In the genomic region with DNA sequence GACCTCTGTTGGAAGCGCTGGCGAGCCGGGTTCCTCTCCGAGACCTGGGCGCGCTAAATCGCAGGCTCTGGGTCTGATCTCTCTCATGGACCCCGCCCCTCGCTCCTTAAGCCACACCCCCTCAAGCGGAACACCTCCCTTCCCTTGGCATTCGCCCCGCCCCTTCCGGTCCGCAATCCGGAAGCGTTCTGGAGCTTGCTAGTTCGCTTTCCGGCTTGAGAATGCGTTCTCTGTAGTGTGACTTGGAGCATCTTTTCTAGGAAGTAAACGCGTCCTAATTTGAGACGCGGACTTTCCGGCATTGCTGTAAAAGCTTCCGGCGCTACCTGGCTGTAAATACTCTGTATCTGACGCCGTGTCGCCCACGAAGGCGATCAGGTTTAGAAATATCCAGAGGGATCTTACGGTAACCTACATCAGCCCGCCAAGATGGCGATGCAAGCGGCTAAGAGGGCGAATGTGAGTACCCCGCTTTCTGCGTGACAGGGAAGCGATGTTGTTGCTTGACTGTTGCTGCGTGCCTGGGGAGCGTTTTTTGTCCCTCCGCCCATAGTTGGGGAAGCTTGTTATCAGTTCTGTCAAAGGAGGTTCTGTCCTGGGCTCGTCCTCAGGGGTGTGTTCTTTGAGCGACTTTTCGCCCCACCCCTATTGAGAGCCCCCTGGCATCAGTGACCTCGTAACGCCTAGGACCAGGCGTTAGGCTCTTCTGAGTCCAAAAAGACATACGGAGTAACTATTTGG, we compare ENCODE assay signal across 8 mouse cellular contexts. TPM values are rescaled to one million over a fixed set of nuclear protein-coding genes. Genes with fewer than 3 reads are reported as not detected.
A peak's percentile ranks its signal among the peaks of the same experiment; 100 is the strongest.
DNase-seq lines count a peak whose midpoint lies in the region; ATAC-seq lines count a peak whose summit lies in the region.

TSS of gene Sf3b6 (plus strand) at position 184 of the 741 bp plus-strand sequence.

- ATAC-seq in heart, embryonic 13.5 days (ENCODE audit: extremely low read depth, insufficient number of reproducible peaks, low FRiP score, low TSS enrichment): peak; percentile 96
- peak; percentile 97 for ATAC-seq in liver, embryonic 12.5 days
- peak; percentile 97 for ATAC-seq in stomach, embryonic 15.5 days (ENCODE audit: insufficient read depth, low FRiP score, low read depth)

- H3K4me2 ChIP-seq in heart, embryonic 13.5 days: peak within 1 kb of the TSS; percentile 89
- H3K4me2 ChIP-seq in liver, embryonic 12.5 days: peak within 1 kb of the TSS; percentile 90
- H3K4me2 ChIP-seq in stomach, embryonic 15.5 days: peak within 1 kb of the TSS; percentile 78

- H3K4me3 ChIP-seq in brown adipose tissue, adult 24 weeks (ENCODE audit: insufficient read depth, low read depth, low read length): peak within 1 kb of the TSS; percentile 93
- peak within 1 kb of the TSS; percentile 89 for H3K4me3 ChIP-seq in heart, embryonic 13.5 days
- H3K4me3 ChIP-seq in liver, embryonic 12.5 days: peak within 1 kb of the TSS; percentile 84
- H3K4me3 ChIP-seq in stomach, embryonic 15.5 days (replicated peaks): peak within 1 kb of the TSS; percentile 75

- peak within 1 kb of the TSS; percentile 89 for H3K9ac ChIP-seq in heart, embryonic 13.5 days
- H3K9ac ChIP-seq in liver, embryonic 12.5 days: peak within 1 kb of the TSS; percentile 79
- H3K9ac ChIP-seq in stomach, embryonic 15.5 days: peak within 1 kb of the TSS; percentile 74

- H3K27me3 ChIP-seq in heart, embryonic 13.5 days (replicated peaks): no peaks in the 10 kb centered on the region
- no peaks in the 10 kb centered on the region for H3K27me3 ChIP-seq in liver, embryonic 12.5 days (replicated peaks)
- H3K27me3 ChIP-seq in stomach, embryonic 15.5 days (replicated peaks): no peaks in the 10 kb centered on the region

- no peaks in the 10 kb centered on the region for H3K4me1 ChIP-seq in brown adipose tissue, adult 24 weeks (ENCODE audit: control insufficient read depth, insufficient read depth, insufficient read length, low read length)
- H3K4me1 ChIP-seq in heart, embryonic 13.5 days: peaks cover 21% of the 10 kb centered on the region
- peaks cover 33% of the 10 kb centered on the region for H3K4me1 ChIP-seq in liver, embryonic 12.5 days
- H3K4me1 ChIP-seq in stomach, embryonic 15.5 days: peaks cover 6% of the 10 kb centered on the region; the same call in 1 of the 2 replicates

- DNase-seq in CD4-positive, CD25-positive, alpha-beta regulatory T cell, adult 2 months (ENCODE audit: low read depth, low spot score): peak; percentile 99
- peak; percentile 47 for DNase-seq in fat pad, adult 2 months (ENCODE audit: extremely low read depth, low read depth, low spot score)
- DNase-seq in kidney, postnatal 10 days: peak; percentile 99
- DNase-seq in natural killer cell, adult 2 months (ENCODE audit: low spot score in 2 of 2): peak; percentile 99

- under 1% methylated on average over 49 of the region's 49 CpGs for WGBS in heart, embryonic 13.5 days
- WGBS in liver, embryonic 12.5 days (ENCODE audit: insufficient replicate concordance): under 1% methylated on average over 49 of the region's 49 CpGs
- WGBS in stomach, embryonic 15.5 days: under 1% methylated on average over 49 of the region's 49 CpGs

- peak within 1 kb of the TSS; percentile 72 for H3K27ac ChIP-seq in brown adipose tissue, adult 24 weeks (replicated peaks; ENCODE audit: low read depth, low read length)
- peak within 1 kb of the TSS; percentile 92 for H3K27ac ChIP-seq in heart, embryonic 13.5 days (replicated peaks)
- peak within 1 kb of the TSS; percentile 89 for H3K27ac ChIP-seq in liver, embryonic 12.5 days
- H3K27ac ChIP-seq in stomach, embryonic 15.5 days: peak within 1 kb of the TSS; percentile 97

- no peaks in the 10 kb centered on the region for H3K9me3 ChIP-seq in heart, embryonic 13.5 days
- H3K9me3 ChIP-seq in liver, embryonic 12.5 days (replicated peaks): no peaks in the 10 kb centered on the region
- H3K9me3 ChIP-seq in stomach, embryonic 15.5 days: no peaks in the 10 kb centered on the region

- peaks cover 25% of the 10 kb centered on the region for H3K36me3 ChIP-seq in heart, embryonic 13.5 days
- H3K36me3 ChIP-seq in liver, embryonic 12.5 days: peaks cover 31% of the 10 kb centered on the region
- 0 out of 2 replicates have a peak, but pooled peaks cover 6% of the 10 kb centered on the region for H3K36me3 ChIP-seq in stomach, embryonic 15.5 days

RNA-seq across cellular contexts. Expression of gene Sf3b6, which starts in this region (rescaled TPM):
- 164 and 180 TPM in 2 replicates for polyA plus RNA-seq in brown adipose tissue, adult 24 weeks (2012; ENCODE audit: insufficient read depth, insufficient read length, missing spikeins)
- polyA plus RNA-seq in heart, embryonic 13.5 days (2015; fragmentation: Nextera tagmentation; extraction: Ambion mirVana): 96.1 and 117 TPM in 2 replicates
- polyA plus RNA-seq in liver, embryonic 12.5 days (2016; fragmentation: Nextera tagmentation; extraction: Ambion mirVana): 193 and 203 TPM in 2 replicates
- 207 and 267 TPM in 2 replicates for polyA plus RNA-seq in stomach, embryonic 15.5 days (2015; fragmentation: Nextera tagmentation; extraction: Ambion mirVana)

Comparison
In these comparisons a context has a peak if more than half of its experiments do, and no peak if none do; other contexts are left out.
1. Peak in every context shown above with its lines: DNase-seq, ATAC-seq, H3K4me3 ChIP-seq and H3K27ac ChIP-seq.
2. DNase-seq: peak in every context shown above with its lines; median percentile 99 in CD4-positive, CD25-positive, alpha-beta regulatory T cell, adult 2 months; 99 in kidney, postnatal 10 days; 99 in natural killer cell, adult 2 months; 47 in fat pad, adult 2 months.